Mouse (Mus musculus) left cerebral cortex, adult 8-10 months (tissue): ENCODE data around the gene Cyb5d1. TPM values are rescaled to one million over a fixed set of nuclear protein-coding genes. Genes with fewer than 3 reads are reported as not detected.

Source experiments
- DNase-seq, 2 experiments: peaks; one replicate each; pipeline ENCODE4 v3.0.0; 2022; ENCODE audit warnings: low spot score in 2 of 2
- total RNA-seq, 4 experiments: library from RNA; stranded (reverse); gene quantifications; 2 replicates each; pipeline ENCODE4 v1.2.4; 2022

The Cyb5d1 gene
- total RNA-seq, 4 experiments from 2014 or later, result 38.0 to 43.7 (median 42.5) TPM

DNA sequence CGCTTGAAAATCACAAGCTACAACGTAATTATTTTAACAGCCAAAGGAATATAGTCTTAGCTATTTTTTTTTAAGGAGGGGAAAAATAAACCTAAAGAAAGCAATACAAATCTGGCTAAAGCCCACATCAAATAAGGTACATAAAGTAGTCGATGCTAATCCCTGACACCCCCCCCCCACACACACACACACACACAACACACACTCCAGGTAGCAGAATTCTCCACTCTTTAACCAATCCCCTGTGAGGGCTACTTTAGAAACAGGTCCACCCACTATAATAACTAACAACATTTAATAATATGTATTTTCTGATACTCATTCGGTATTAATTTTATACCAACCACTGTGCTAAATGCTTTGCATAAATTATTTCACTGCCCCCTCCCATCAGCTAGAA, 21.1 kb upstream of the Cyb5d1 start:
- no peak for DNase-seq

DNA sequence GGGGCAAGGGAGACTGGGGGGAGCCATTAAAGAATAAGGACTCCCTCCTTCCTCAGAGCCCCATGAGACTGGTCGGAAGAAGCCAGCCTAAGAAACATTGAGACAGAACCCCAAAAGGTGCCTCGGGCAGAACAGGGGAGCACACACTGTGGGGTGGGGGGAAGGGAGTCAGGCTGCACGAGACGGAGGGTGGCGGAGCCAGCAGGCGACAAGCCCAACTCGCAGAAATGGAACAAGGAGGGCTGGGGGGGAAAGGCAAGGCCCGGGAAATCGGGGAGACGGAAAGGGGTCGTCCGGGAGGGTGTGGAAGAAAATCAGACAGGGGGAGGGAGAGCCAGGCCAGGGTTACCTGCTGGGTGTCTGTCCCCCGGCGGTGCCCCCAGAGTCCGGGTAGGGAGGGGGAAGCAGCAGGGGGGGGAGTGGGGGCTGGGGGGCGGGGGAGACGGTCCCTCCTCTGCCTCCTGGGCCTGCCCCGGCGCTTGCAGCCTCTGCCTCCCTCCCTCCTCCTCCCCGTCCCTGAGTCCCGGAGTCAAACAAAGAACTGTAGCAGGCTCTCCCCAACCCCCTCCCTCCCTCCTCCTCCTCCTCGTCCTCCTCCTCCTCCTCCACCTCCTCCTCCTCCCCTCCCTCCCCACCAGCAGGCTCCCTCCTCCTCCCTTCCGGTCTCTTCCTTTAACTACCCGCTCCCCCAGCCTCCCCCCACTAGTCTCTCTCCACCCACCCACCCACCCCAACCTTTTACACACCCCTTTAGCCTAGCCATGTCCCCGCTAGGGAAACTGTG, 20.4 kb upstream of the Cyb5d1 start:
- DNase-seq, result no peak

DNA sequence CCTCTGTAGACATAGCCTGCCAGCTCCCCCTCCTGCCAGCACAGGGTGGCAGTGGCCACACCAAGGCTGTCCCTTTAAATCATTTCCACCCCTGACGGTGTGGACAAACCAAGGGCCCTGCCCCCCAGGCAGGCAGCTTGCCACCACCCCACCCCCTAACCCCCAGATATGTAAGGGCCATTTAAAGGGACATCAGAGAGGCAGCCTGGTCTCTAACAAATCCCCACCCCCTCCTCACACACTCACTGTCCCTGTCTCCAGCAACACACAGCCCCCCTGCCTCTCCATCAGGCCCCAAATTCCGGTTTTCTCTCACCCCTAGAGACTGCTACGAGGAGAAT, 19.9 kb upstream of the Cyb5d1 start:
- DNase-seq, result no peak

DNA sequence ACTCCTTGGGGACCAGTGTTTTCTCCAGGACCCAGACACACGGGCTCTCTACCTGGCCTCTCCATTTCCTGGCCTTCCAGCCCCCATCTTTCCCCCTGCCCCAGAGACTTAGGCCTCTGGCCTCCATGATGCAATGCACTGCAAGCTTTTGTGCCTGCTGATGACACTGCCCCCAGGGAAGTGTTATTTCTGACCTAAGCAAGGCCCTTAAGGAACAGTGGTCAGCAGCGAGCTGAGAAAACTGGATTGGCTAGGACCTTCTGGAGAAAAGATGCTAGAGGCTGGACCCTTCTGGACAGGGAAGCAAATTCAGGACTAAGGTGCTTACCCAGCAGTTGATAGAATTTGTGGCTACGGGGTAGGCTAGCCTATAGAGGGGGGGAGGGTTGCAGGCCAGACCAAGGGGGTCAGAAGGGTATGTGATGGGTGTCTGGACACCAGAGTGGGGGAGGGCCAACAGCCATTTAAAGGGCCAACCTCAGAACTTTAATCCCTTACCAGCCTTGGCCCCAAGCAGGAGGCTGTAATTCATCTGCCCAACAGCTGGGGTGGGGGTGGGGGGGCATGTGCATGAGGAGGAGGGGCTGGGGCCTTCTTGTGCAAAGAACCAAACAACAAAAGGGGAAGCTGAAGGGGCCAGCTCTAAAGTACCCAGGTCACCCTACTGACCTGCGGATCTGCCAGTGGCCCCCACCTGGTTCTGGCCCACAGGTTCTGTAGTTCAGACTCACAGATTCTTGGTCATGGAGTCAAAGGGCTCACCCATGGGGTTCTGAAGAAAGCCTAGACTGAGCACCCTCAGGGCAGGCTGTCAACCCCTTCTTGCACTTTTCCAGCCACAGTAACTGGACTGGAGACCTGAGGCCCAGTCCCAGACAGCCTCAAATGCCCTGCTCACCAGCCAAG, 19.2 kb upstream of the Cyb5d1 start:
- DNase-seq, result no peak

DNA sequence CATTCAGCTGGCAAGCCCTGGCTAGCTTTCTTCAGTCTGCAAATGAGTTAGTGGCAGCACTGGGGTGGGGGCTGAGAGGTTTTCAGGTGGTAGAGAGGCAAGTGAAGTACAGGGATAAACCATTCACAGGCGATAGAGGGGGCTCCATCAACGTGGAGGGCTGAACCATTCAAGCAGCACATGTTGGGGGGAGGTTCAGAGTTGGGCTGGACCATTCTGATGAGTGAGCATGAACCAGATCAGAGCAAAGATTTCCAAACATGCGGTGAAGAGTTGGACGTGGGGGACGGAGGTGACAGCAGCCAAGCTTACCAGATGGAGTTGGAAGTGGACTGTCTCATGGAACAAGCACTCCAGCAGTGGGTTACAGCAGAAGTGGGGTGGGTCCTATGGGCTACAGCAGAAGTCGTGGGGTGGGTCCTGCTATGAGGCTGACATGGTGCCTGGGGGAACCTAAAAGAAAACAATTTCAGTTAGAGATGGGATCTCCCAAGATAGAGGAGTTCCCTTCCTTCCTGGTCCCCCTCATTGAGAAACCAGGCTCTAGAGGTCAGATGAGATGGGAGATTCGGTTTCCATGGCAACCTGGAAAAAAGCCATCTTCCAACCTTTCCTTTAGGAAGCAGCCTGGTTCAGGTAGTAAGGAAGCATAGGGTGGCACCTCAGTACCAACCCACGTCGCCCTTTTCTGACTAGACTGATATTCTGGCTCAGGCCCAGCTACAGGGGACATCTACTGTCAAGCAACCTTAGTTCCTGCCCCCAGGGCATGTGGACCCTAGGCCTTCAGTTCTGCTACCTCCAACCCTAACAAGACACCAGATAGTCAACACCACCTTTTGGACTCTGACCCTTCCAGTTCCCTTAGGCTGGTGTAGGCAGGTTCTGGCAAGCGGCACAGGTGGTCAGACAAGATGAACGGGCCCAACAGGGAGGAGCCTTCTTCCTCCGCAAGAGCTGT, 18.1 kb upstream of the Cyb5d1 start, which contains the start of gene Kdm6b:
Gene Kdm6b (minus strand): TSS at position 455 of the 961 bp plus-strand sequence.
- DNase-seq, result peak in 1 of 2 experiments; percentile 61

DNA sequence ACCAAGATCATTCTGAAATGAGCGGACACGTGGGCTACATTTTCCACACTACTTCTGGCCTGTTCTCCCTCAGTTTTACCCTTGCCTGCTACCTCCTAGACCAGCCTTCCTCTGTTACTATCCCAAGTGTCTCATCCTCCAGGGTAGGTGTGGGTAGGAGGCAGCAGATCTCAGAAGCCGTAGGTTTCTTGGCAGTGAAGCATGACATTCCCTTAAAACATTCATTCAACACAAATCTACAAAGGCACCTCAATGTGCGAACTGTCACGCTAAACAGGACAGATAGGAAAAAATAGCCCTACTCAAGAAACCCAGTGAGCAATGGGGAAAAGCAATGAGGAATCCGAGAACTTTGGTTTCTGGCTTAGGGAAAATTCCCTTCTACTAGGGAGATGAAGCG, 17.1 kb upstream of the Cyb5d1 start:
- no peak for DNase-seq

DNA sequence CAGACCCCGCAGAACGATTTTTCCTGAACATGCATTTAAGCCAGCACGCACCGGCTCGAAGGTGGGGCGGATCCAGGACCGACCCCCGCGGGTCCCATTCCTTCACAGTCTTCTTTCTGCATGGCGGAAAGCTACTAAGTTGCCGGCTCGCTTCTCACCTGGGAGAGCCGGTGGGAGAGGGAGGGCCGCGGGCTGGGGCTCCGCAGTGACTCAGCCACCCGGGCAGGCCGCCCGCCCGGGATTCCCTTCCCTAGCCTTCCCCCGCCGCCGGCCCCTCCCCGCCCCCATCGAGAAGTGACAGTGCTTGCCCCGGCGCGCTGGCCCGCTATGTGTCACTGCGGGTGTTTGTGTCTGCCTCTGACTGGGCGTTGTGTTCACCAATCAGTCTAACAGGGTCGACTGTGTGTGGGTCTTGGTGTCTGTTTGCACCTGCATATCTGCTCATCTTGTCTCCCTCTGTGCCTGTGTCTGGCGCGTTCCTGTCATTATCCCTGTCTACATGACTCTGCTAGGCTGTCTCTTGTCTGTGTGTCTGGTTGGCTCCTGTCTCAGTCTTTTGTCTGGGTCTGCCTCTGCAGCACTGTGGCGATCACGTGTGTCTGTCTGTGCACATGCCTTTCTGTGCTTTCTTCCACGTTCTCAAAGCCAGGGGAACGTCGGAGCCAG, 16.2 kb upstream of the Cyb5d1 start:
- DNase-seq, result peak in 1 of 2 experiments; percentile 67

DNA sequence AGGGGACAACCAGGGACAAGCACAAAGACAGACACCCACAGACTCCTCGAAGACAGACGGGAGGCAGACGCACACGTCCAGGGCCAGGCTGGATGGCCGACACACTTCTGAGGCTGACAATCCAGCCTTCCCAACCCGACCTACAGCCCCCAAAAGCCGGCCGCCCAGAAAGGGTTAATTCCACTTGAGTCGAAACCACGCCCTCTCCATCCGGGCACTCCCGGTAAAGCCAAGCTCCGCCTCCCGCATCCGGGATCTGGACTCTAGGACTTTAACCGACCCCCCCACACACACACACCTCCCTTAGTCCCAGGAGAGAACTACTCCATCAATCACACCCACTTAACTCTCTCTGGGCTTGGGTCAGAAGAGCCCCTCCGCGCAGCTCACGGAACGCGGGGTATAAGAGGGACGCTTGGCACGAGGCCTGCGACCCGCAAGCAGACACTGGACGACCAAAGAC, 15.7 kb upstream of the Cyb5d1 start:
- DNase-seq, result peak; percentile 88 to 90

DNA sequence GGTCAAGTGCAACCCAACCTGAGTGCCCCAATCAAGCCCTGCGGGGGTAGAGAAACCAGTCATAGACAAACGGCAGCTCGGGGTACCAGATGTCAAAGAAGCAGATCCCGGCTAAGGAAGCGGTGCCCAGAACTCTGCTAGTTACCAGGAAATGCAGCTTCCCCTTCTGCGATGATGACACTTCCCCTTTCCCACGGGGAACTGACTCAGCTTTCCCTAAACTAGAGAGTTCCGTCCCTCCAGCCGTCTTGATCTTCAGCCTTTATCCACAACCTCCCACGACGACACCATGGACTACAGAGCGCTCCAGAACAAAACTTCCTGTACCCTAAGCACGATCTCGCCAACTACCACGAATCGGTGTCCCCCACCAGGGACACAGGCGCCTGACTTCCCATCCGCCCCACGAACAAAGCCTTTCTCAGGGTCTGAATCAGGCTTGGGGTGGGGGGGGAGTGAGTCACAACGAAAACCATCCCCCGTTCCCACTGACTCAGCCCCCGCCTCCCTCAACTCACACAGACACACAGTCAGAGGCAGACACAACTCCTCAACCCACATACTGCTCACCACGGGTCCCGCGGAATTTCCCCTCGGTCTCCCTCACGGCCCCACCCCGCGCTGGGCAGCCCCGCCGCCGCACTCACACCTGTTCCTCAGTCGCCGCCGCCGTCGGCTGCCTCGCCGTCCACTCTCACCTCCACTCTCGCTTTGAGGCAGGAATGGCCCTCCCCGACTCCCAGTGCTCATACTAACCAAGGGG, 15.1 kb upstream of the Cyb5d1 start:
- DNase-seq, result peak in 1 of 2 experiments; percentile 69

DNA sequence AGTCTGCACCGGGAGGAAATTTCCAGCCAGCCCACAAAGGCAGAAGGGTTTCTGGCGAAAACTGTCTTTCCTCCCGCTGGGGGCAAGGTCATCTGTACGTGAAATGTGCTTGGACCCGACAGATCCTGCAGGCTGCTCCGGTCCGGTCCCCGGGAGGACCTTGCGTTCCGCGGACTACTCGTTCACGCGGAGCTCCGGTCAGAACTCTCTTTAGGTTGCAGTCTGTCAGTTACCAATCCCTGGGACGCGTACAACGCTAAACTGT, 14.5 kb upstream of the Cyb5d1 start:
- peak in 1 of 2 experiments; percentile 28 for DNase-seq

DNA sequence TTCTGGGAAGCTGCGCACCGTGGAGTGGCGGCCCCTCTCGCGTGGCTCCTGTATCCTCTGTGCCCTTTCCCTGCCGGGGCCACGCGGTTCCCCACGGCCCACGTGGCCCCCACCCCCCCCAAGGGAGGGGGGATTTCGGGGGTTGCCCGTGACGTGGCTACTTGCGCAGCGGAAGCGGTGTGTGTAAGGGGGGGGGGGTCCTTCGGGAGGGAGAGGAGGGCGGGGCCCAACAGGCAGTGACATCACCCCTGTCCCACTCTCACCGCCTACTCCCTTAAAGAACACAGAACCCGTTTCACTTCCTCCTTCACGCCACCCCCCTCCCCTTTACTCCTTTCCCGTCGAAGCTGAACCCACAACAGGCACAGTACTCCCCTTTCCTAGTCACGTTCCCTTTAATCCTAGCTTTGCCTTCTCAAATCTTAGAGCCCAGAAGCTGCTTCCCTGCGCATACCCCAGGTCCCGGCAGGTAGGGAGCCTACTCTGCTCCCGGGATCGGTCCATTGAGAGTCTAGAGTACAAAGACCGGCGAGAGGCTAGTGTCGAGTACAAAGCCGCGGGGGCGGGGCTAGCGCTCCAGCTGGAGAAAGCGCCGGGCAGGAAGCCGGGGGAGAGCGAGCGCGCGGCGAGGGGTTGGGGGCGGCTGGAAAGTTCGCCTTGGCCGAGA, 14.1 kb upstream of the Cyb5d1 start:
- peak in 1 of 2 experiments; percentile 81 for DNase-seq

DNA sequence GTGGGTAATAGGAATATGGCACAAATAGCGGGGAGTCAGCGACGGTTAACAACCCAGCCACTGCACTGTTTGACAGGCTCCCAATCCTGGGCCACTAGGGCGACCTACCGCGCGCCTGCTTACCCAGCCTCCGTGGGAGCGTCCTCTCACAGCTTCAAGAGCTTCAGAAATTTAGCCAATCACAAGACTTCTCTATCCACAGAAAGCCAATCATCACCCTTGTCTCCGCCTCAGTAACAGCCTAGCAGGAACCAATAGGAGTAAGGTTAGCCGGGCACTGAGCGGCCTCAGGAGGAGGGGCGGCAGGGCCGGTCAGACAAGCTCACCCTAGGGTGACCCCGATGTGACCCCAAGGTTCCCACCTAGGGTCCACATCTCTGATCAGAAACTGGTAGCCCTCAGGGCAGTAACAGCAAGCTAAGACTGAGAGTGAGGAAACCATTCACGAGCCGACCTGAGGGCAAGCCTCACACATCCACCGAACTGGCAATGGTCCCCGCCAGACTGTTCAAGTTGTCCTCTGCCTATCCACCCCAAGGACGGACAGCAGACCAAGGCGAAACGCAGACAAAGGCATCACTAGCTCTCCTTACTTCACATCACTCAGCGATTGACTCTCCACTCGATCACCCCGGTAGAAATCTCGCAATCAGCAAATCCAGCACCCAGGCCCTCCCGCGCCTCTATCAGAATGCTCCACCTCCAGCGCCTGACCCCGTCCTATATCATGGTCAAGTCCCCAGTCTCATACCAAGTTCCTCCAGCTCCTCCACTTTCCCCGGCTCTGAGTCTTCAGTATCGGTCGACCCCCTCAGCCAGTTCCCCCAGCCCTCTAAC, 13.3 kb upstream of the Cyb5d1 start:
- DNase-seq, result peak in 1 of 2 experiments; percentile 91

DNA sequence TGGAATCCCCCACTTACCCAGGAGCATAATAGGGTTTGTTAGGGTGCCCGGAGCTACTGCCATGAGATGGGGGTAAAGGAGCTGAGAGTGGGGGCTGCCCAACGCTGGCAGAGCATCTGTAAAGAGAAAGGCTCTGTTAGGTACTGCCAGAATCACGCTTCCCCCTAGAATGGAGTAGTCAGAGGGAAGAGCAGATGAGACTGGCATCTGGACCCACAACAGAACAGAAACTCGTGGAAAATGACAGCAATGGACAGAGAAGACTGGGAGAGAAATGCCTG, 12.2 kb upstream of the Cyb5d1 start:
- no peak for DNase-seq

DNA sequence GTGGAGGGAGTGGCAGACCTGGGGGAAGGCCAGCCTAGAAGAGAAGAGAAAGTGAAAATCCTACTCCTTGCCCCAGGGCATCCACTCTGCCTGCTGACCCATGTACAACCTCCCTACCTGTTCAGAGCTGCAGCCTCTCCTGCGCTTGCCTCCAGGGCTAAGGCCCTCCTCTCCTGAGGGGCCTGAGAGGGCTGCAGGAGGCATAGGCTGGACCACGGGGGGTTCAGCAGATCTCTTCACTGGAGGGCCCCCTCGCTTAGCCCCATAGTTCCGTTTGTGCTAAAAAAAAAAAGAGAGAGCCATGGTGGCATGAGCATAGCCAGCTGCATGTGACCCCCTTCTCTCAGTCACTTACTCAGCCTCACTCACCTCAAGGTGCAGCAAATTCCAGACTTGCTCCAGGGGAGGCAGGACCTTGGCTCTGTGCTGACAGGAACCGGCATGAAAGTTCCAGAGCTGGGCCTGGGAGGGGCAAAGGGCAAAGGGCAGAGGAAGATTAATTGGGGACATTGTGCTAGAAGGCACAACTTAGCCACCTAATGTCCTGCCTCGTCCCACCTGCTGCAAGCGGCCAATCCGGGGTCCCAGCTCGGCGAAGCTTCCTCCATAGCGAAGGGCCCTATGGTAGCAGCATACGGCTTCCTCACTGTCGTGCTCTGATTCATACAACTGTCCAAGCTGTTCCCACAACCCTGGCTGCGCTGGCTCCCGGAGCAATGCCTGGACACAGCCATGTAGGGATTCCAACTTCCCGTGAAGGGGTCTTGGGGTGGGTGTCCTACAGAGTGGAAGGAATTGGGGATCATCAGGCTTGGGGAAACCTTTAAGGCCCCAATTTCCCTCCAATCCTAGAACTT, 11.7 kb upstream of the Cyb5d1 start:
- peak in 1 of 2 experiments; percentile 8 for DNase-seq

DNA sequence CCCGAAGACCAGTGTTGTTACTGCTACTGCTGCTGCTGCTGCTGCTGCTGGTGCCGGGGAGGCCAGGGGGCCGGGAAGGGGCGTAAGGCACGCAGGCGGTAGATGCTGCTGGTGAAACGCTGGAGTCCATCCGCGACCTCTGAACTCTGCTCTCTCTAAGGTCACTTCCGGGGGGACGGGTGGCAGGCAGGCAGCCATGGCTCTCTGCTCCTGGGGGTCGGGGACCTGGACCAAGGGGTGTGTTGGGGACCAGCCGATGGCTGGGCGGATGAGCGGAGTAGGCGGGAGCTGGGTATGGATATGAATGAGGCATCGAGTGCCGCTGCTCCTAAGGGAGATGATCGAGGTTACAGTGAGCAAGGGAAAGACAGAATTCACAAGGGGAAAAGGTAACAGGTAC, 10.9 kb upstream of the Cyb5d1 start:
- DNase-seq, result peak in 1 of 2 experiments; percentile 22

DNA sequence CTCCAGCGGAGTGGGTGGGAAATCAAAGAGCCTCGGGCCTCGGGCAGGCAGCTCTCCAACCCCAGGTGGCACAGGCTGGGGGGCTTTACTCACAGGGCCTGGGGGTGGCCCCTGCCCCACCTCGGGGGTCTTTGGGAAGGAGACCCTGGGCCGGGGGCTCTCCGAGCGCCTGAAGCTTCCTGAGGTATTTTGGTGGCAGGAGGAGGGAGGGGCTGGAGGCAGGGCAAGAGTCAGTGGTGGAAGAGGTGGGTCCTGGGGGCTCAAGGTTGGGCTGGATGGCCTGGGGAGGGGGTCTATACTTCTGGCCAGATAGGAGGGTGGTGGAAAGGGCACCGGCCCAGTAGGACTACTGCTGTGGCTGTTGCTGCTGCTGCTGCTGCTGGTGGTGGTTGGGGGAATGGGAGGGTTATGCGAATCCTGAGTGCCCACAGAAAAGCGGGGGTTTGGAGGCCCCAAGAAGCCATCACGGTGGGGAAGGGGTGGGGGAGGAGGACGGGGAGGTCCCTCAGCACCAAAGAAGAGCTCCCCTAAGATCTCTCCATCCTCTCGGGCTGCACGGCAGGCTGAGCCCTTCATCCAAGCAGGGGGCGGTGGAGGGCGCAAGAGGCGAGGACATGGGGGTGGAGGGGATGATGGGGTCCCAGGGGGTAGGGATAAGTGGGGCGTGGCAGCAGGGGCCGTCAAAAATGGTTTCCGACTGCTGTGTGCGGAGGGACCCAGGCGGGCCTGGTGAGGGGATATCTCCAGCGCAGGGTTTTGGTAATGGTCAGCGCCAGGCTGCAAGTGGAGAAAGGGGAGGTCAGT, 10.2 kb upstream of the Cyb5d1 start:
- DNase-seq, result peak in 1 of 2 experiments; percentile 20
